Mouse (Mus musculus) hindbrain, postnatal 0 days (tissue): ENCODE measurements around the gene Rhoc. TPM values are rescaled to one million over a fixed set of nuclear protein-coding genes. Genes with fewer than 3 reads are reported as not detected.

Experiments
- ATAC-seq: fragments of 200-750 bp; cut with Nextera tagmentation; 2 replicates; pipeline ENCODE4 v1.8.0; 2017; ENCODE audit warnings: mild to moderate bottlenecking, moderate TSS enrichment, moderate library complexity
- DNase-seq: peaks from one replicate; pipeline ENCODE4 v3.0.0-alpha.2; 2015; ENCODE audit warnings: low spot score
- H3K27ac ChIP-seq: fragments of 300-500 bp; sonication (generic); 2 replicates; pipeline ENCODE4 v1.5.1; 2014; ENCODE audit warnings: mild to moderate bottlenecking
- H3K27me3 ChIP-seq: fragments of 300-500 bp; sonication (generic); 2 replicates; pipeline ENCODE4 v1.6.1; 2014; ENCODE audit warnings: low read length, mixed read lengths; ENCODE audit not compliant: insufficient read depth
- H3K36me3 ChIP-seq: fragments of 300-500 bp; sonication (generic); 2 replicates; pipeline ENCODE4 v1.6.1; 2014; ENCODE audit warnings: low read length, mixed read lengths; ENCODE audit not compliant: insufficient read depth
- H3K4me1 ChIP-seq: fragments of 300-500 bp; sonication (generic); 2 replicates; pipeline ENCODE4 v1.6.1; 2014; ENCODE audit warnings: antibody characterized with exemption, low read length, mixed read lengths; ENCODE audit not compliant: insufficient read depth
- H3K4me2 ChIP-seq: fragments of 300-500 bp; sonication (generic); 2 replicates; pipeline ENCODE4 v1.6.1; 2014; ENCODE audit warnings: low read depth, mild to moderate bottlenecking, low read length, moderate library complexity, mixed read lengths
- H3K4me3 ChIP-seq: fragments of 300-500 bp; sonication (generic); 2 replicates; pipeline ENCODE4 v1.5.1; 2014; ENCODE audit warnings: low read length
- H3K9ac ChIP-seq: fragments of 300-500 bp; sonication (generic); replicated peaks from 2 replicates; pipeline ENCODE4 v1.6.1; 2014; ENCODE audit warnings: mild to moderate bottlenecking, low read length, moderate library complexity, mixed read lengths
- H3K9me3 ChIP-seq: fragments of 300-500 bp; sonication (generic); 2 replicates; pipeline ENCODE4 v1.6.1; 2016; ENCODE audit warnings: low read length, mixed read lengths
- CTCF ChIP-seq: IDR thresholded peaks from 2 replicates; pipeline ENCODE4 v1.5.1; 2016; ENCODE audit warnings: antibody characterized with exemption, control low read depth, low read depth
- WGBS: fragments of 180-500 bp; shearing (Covaris S2); extraction: QIAGEN DNeasy Blood & Tissue Kit; methylation state at CpG from one replicate; pipeline ENCODE4 v1.1.7; 2014; 5-methylcytosine and 5-hydroxymethylcytosine counted together
- polyA plus RNA-seq: library from polyadenylated mRNA; unstranded; fragments of >200 nt; fragmentation: Nextera tagmentation; extraction: Ambion mirVana; gene quantifications from 2 replicates; pipeline ENCODE4 v1.2.1, GENCODE M21; 2015
- total RNA-seq: library from RNA; depleted of rRNA; stranded (reverse); fragments of >200 nt; gene quantifications from 2 replicates; pipeline ENCODE4 v1.2.3, GENCODE M21; 2014

Gene Rhoc
- total and polyA plus RNA-seq, 2 experiments from 2014 or later: 54.8 to 63.4 TPM

DNA sequence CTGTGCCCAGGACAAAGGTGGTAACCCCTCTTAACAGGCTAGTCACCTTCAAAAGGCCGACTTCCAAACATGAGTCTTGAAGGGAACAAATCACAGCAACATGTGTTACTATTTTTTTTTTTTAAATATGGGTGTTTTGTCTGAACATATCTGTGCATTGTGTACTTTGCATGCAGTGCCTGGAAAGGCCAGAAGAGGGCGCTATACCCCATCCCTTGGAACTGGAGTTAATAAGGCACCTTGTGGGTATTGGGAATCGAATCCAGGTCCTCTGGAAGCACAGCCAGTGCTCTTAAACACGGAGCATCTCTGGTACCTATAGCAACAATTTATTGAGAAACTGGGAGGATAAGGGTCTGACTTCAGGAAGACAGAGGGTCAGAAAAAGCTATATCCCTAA is 23.2 kb upstream of the Rhoc start:
- Histone ChIP-seq H3K36me3 (no peaks in the 10 kb centered on the region), H3K27me3 (no peaks in the 10 kb centered on the region), H3K9me3 (no peaks in the 10 kb centered on the region), H3K9ac (no peak overlapping the region), H3K4me2 (no peak overlapping the region), H3K4me3 (no peak overlapping the region), H3K4me1 (no peaks in the 10 kb centered on the region), H3K27ac (no peak overlapping the region)
- DNase-seq (no peak), ATAC-seq (no peak)
- TF ChIP-seq CTCF: peak; percentile 65
- WGBS: 23% methylated on average over 4 of the region's 4 CpGs

DNA sequence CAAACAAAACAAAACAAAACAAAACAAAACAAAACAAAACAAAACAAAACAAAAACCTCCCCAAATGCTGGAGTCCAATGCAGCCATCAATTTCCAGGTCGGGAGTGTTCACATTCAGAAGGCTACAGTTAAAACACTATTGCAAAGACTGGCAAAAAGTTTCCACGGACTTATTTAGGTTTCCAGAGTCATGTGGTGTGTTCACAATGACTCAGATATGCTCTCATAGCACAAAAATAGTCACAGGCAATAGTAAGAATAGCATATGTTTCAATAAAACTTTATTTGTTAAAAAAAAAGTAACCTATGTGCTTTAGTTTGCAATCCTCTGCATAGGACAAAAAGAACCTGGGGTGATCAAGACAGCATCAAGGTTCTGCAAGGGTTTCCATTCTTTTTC is 21.0 kb upstream of the Rhoc start:
- Histone ChIP-seq H3K4me3 (no peak overlapping the region), H3K4me2 (no peak overlapping the region), H3K9me3 (no peaks in the 10 kb centered on the region), H3K4me1 (no peaks in the 10 kb centered on the region), H3K9ac (no peak overlapping the region), H3K36me3 (no peaks in the 10 kb centered on the region), H3K27ac (no peak overlapping the region), H3K27me3 (no peaks in the 10 kb centered on the region)
- 65% methylated on average over 2 of the region's 2 CpGs for WGBS
- no peak for DNase-seq
- ATAC-seq: no peak
- TF ChIP-seq CTCF: no peak

GRCm38 (mm10) chr3:104767716-104768115 is 20.5 kb upstream of the Rhoc start:
- no peaks in the 10 kb centered on the region for H3K27me3 ChIP-seq
- no peak for DNase-seq
- WGBS: 73% methylated on average over 4 of the region's 4 CpGs

DNA sequence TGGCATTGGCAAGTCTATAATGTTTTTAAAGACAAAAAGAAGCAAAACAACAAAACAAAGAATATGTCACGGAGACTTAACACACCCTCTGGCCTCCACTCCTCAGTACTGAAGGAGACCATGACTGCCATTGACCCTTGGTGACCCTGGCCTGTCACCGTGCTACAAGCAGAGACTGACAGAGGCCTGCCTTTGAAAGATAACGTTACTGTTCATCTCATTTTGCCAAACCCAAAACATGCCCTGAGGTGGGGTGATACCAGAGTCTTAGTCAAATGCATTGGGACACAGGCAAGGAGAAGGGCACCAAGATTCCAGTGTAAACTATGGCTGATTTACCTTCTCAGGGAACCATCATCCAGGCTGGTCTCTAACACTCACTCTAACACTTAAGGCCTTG is 19.0 kb upstream of the Rhoc start:
- Histone ChIP-seq H3K9me3 (no peaks in the 10 kb centered on the region), H3K36me3 (no peaks in the 10 kb centered on the region), H3K27ac (no peak overlapping the region), H3K9ac (no peak overlapping the region), H3K27me3 (no peaks in the 10 kb centered on the region), H3K4me1 (no peaks in the 10 kb centered on the region), H3K4me3 (no peak overlapping the region), H3K4me2 (no peak overlapping the region)
- no peak for TF ChIP-seq CTCF
- DNase-seq (no peak), ATAC-seq (no peak)
- 16% methylated on average over 3 of the region's 3 CpGs for WGBS

More at GRCm38 (mm10) chr3:104767716-104768115, 20.5 kb upstream of the Rhoc start:
- Histone ChIP-seq H3K9me3 (no peaks in the 10 kb centered on the region), H3K27ac (no peak overlapping the region), H3K9ac (no peak overlapping the region), H3K36me3 (no peaks in the 10 kb centered on the region), H3K4me2 (no peak overlapping the region), H3K4me3 (no peak overlapping the region), H3K4me1 (no peaks in the 10 kb centered on the region)
- no peak for TF ChIP-seq CTCF
- no peak for ATAC-seq

GRCm38 (mm10) chr3:104770035-104770434 is 18.1 kb upstream of the Rhoc start:
- Histone ChIP-seq H3K9me3 (no peaks in the 10 kb centered on the region), H3K4me3 (no peak overlapping the region), H3K27ac (no peak overlapping the region), H3K4me2 (no peak overlapping the region), H3K9ac (no peak overlapping the region), H3K36me3 (no peaks in the 10 kb centered on the region), H3K27me3 (no peaks in the 10 kb centered on the region), H3K4me1 (no peaks in the 10 kb centered on the region)
- DNase-seq (peak; percentile 46), ATAC-seq (no peak)
- TF ChIP-seq CTCF: peak; percentile 71
- WGBS: 57% methylated on average over 10 of the region's 10 CpGs

GRCm38 (mm10) chr3:104770918-104771317 is 17.3 kb upstream of the Rhoc start:
- ATAC-seq (no peak), DNase-seq (no peak)
- Histone ChIP-seq H3K4me1 (no peaks in the 10 kb centered on the region), H3K27me3 (peaks cover 4% of the 10 kb centered on the region), H3K36me3 (no peaks in the 10 kb centered on the region), H3K9me3 (no peaks in the 10 kb centered on the region), H3K27ac (no peak overlapping the region), H3K9ac (no peak overlapping the region), H3K4me3 (no peak overlapping the region), H3K4me2 (no peak overlapping the region)
- 79% methylated on average over 3 of the region's 3 CpGs for WGBS
- no peak for TF ChIP-seq CTCF

DNA sequence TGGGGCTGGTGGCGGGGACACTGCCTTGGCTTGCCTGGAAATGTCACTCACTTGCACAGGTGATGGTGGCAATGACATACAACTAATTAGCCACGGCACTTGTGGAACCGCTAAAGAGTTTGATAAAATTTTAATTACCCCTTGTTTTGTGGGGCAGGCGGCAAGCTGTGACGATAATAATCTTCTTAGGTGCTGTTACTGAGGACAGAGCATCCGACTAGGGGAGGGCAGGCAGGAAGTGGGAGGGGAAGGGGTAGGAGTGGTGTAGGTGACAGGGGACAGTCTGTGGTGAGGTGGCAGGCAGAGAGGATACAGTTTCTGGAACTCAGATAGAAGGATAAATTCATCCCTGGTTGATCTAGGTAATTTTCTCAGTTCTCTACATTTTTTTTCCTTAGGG is 16.7 kb upstream of the Rhoc start:
- DNase-seq: no peak
- 70% methylated on average over 6 of the region's 6 CpGs for WGBS
- H3K4me3 ChIP-seq: no peak overlapping the region
- no peak overlapping the region for H3K9ac ChIP-seq
- no peaks in the 10 kb centered on the region for H3K9me3 ChIP-seq
- TF ChIP-seq CTCF: no peak
- no peak overlapping the region for H3K4me2 ChIP-seq
- peaks cover 9% of the 10 kb centered on the region for H3K27me3 ChIP-seq
- no peak overlapping the region for H3K27ac ChIP-seq
- no peaks in the 10 kb centered on the region for H3K36me3 ChIP-seq
- no peak for ATAC-seq
- no peaks in the 10 kb centered on the region for H3K4me1 ChIP-seq
